Mouse (Mus musculus) midbrain, postnatal 0 days (tissue): ENCODE measurements around the gene Muc1. TPM values are rescaled to one million over a fixed set of nuclear protein-coding genes. Genes with fewer than 3 reads are reported as not detected.

Experiments used
- ATAC-seq: fragments of 200-750 bp; cut with Nextera tagmentation; 2 replicates; pipeline ENCODE4 v1.8.0; 2017; ENCODE audit warnings: moderate number of reproducible peaks, mild to moderate bottlenecking, moderate TSS enrichment, moderate library complexity; ENCODE audit not compliant: low FRiP score
- DNase-seq: peaks from one replicate; pipeline ENCODE4 v3.0.0-alpha.2; 2015; ENCODE audit warnings: low spot score
- H3K27ac ChIP-seq: fragments of 300-500 bp; sonication (generic); 2 replicates; pipeline ENCODE4 v1.5.1; 2014; ENCODE audit warnings: low read depth, mild to moderate bottlenecking, low read length, mixed read lengths
- H3K27me3 ChIP-seq: fragments of 300-500 bp; sonication (generic); 2 replicates; pipeline ENCODE4 v1.6.1; 2014; ENCODE audit warnings: low read length, control low read depth, mixed read lengths; ENCODE audit not compliant: insufficient read depth
- H3K36me3 ChIP-seq: fragments of 300-500 bp; sonication (generic); 2 replicates; pipeline ENCODE4 v1.6.1; 2014; ENCODE audit warnings: low read length, control low read depth, mixed read lengths; ENCODE audit not compliant: insufficient read depth
- H3K4me1 ChIP-seq: fragments of 300-500 bp; sonication (generic); 2 replicates; pipeline ENCODE4 v1.6.1; 2014; ENCODE audit warnings: mild to moderate bottlenecking, control low read depth, antibody characterized with exemption, low read length, mixed read lengths; ENCODE audit not compliant: insufficient read depth
- H3K4me2 ChIP-seq: fragments of 300-500 bp; sonication (generic); 2 replicates; pipeline ENCODE4 v1.6.1; 2014; ENCODE audit warnings: low read depth, mild to moderate bottlenecking, low read length, mixed read lengths; ENCODE audit not compliant: poor library complexity, severe bottlenecking
- H3K4me3 ChIP-seq: fragments of 300-500 bp; sonication (generic); 2 replicates; pipeline ENCODE4 v1.5.1; 2014; ENCODE audit warnings: low read depth, mild to moderate bottlenecking, low read length, moderate library complexity
- H3K9ac ChIP-seq: fragments of 300-500 bp; sonication (generic); replicated peaks from 2 replicates; pipeline ENCODE4 v1.6.1; 2014; ENCODE audit warnings: mild to moderate bottlenecking, low read length, moderate library complexity, mixed read lengths; ENCODE audit not compliant: poor library complexity, severe bottlenecking
- H3K9me3 ChIP-seq: fragments of 300-500 bp; sonication (generic); 2 replicates; pipeline ENCODE4 v1.6.1; 2016; ENCODE audit warnings: low read length, control low read depth
- CTCF ChIP-seq: IDR thresholded peaks from 2 replicates; pipeline ENCODE4 v1.5.1; 2016; ENCODE audit warnings: antibody characterized with exemption, mild to moderate bottlenecking
- WGBS: fragments of 180-500 bp; shearing (Covaris S2); extraction: QIAGEN DNeasy Blood & Tissue Kit; methylation state at CpG from one replicate; pipeline ENCODE4 v1.1.7; 2014; 5-methylcytosine and 5-hydroxymethylcytosine counted together
- polyA plus RNA-seq: library from polyadenylated mRNA; unstranded; fragments of >200 nt; fragmentation: Nextera tagmentation; extraction: Ambion mirVana; gene quantifications from 2 replicates; pipeline ENCODE4 v1.2.1, GENCODE M21; 2015
- total RNA-seq: library from RNA; depleted of rRNA; stranded (reverse); fragments of >200 nt; gene quantifications from 2 replicates; pipeline ENCODE4 v1.2.3, GENCODE M21; 2014

Gene Muc1
- total and polyA plus RNA-seq, 2 experiments from 2014 or later = 0.52 to 3.8 TPM

GRCm38 (mm10) chr3:89206695-89207094 is 22.2 kb upstream of the Muc1 start:
- WGBS = 89% methylated on average over 2 of the region's 2 CpGs
- peaks cover 49% of the 10 kb centered on the region for H3K36me3 ChIP-seq
- H3K4me3 ChIP-seq = no peak overlapping the region
- no peaks in the 10 kb centered on the region for H3K9me3 ChIP-seq
- no peak for TF ChIP-seq CTCF
- no peak overlapping the region for H3K4me2 ChIP-seq
- no peak for DNase-seq
- H3K9ac ChIP-seq = no peak overlapping the region
- ATAC-seq = no peak
- no peaks in the 10 kb centered on the region for H3K27me3 ChIP-seq
- no peak overlapping the region for H3K27ac ChIP-seq
- peaks cover 4% of the 10 kb centered on the region; the same call in 1 of the 2 replicates for H3K4me1 ChIP-seq

DNA sequence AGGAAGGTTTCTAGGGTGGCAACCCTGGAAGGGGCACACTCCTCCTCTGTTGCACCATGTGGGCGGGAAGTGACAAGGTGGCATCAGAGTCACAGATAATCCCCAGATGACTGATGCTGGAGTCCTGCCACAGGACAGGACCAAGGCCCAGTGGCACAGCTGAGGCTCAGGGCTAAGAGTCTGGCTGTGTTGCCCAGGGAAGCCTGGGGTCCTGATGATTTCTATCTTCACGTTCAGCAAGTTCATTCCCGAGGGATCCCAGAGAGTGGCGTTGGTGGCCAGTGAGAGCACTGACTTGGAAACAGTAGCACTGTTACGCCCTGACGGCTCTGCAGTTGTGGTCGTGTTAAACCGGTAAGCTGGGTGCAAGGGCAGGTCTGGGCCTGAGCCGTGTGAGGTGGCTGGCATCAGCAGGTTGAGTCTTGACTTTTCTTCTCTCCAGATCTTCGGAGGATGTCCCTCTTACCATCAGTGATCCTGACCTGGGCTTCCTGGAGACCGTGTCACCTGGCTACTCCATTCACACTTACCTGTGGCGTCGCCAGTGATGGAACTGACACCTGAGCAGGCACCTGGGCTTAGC is 20.7 kb upstream of the Muc1 start:
- peaks cover 49% of the 10 kb centered on the region for H3K36me3 ChIP-seq

GRCm38 (mm10) chr3:89208736-89209135 is 20.1 kb upstream of the Muc1 start:
- 87% methylated on average over 6 of the region's 6 CpGs for WGBS
- TF ChIP-seq CTCF = no peak

More for the DNA sequence above, 20.7 kb upstream of the Muc1 start:
- ATAC-seq (no peak), DNase-seq (no peak)
- no peak for TF ChIP-seq CTCF
- Histone ChIP-seq H3K4me3 (no peak overlapping the region), H3K4me2 (no peak overlapping the region), H3K9me3 (no peaks in the 10 kb centered on the region), H3K27me3 (no peaks in the 10 kb centered on the region), H3K4me1 (peaks cover 6% of the 10 kb centered on the region; the same call in 1 of the 2 replicates), H3K27ac (no peak overlapping the region), H3K9ac (no peak overlapping the region)
- 92% methylated on average over 13 of the region's 13 CpGs for WGBS

GRCm38 (mm10) chr3:89209731-89210130 is 19.1 kb upstream of the Muc1 start:
- 85% methylated on average over 7 of the region's 7 CpGs for WGBS
- Histone ChIP-seq H3K27ac (no peak overlapping the region), H3K9me3 (no peaks in the 10 kb centered on the region)

More at GRCm38 (mm10) chr3:89208736-89209135, 20.1 kb upstream of the Muc1 start:
- H3K4me3 ChIP-seq = no peak overlapping the region
- no peaks in the 10 kb centered on the region for H3K9me3 ChIP-seq
- 0 out of 2 replicates have a peak, but pooled peaks cover 3% of the 10 kb centered on the region for H3K4me1 ChIP-seq
- H3K36me3 ChIP-seq = peaks cover 49% of the 10 kb centered on the region
- DNase-seq = no peak
- H3K9ac ChIP-seq = no peak overlapping the region
- H3K27me3 ChIP-seq = no peaks in the 10 kb centered on the region
- ATAC-seq = no peak
- H3K27ac ChIP-seq = no peak overlapping the region
- no peak overlapping the region for H3K4me2 ChIP-seq

DNA sequence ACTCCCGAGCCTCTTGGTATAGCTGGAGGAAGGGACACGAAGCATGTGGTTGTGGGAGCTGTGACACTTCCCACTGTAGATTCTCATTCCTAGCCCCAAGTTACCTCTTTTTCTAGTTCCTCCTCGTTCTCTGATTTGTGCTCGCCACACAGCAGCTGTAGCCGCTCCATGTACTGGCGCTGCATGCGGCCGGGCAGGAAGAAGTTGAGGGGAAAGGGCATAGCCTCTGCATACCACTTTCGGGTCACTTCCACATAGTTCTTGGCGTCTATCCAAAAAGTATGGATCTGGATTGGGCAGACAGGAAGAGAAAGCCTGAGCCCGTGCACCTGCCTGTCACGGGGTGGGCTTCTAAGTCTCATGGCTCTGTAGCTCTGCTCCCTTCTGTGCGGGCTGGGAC is 18.7 kb upstream of the Muc1 start:
- 83% methylated on average over 13 of the region's 13 CpGs for whole genome bisulfite sequencing
- ATAC-seq = no peak
- H3K36me3 ChIP-seq = peaks cover 49% of the 10 kb centered on the region

More at GRCm38 (mm10) chr3:89209731-89210130, 19.1 kb upstream of the Muc1 start:
- H3K27me3 ChIP-seq = no peaks in the 10 kb centered on the region
- TF ChIP-seq CTCF = no peak
- 0 out of 2 replicates have a peak, but pooled peaks cover 3% of the 10 kb centered on the region for H3K4me1 ChIP-seq
- ATAC-seq (no peak), DNase-seq (no peak)
- no peak overlapping the region for H3K4me2 ChIP-seq
- no peak overlapping the region for H3K9ac ChIP-seq
- H3K36me3 ChIP-seq = peaks cover 49% of the 10 kb centered on the region
- H3K4me3 ChIP-seq = no peak overlapping the region

DNA sequence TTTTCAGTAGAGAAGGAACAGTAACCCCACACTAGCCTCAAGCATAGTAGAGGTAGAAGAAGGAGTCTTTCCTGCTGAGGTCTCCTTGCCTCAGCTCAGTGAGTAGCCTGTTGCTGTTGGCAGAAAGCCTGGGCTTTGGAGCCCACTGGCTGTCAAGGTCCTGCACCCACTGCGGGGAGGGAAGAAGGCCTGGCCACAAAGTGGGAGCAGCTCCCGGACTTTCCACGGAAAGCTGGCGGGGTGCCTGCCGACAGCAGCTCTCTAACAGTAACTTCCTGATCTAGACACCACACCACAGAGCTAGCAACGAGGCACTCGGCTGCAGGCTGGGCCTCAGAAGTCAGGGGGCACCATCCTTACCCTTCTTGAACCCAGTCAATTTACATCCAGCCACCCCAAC is 18.1 kb upstream of the Muc1 start:
- Histone ChIP-seq H3K9me3 (no peaks in the 10 kb centered on the region), H3K27ac (no peak overlapping the region), H3K4me1 (peaks cover 8% of the 10 kb centered on the region; the same call in 1 of the 2 replicates), H3K36me3 (peaks cover 45% of the 10 kb centered on the region), H3K9ac (no peak overlapping the region), H3K27me3 (no peaks in the 10 kb centered on the region), H3K4me3 (no peak overlapping the region), H3K4me2 (no peak overlapping the region)
- WGBS = 67% methylated on average over 7 of the region's 7 CpGs
- no peak for TF ChIP-seq CTCF
- ATAC-seq (no peak), DNase-seq (no peak)

More for the DNA sequence above, 18.7 kb upstream of the Muc1 start:
- Histone ChIP-seq H3K4me3 (no peak overlapping the region), H3K27ac (no peak overlapping the region), H3K9me3 (no peaks in the 10 kb centered on the region), H3K4me2 (no peak overlapping the region), H3K9ac (no peak overlapping the region), H3K4me1 (0 out of 2 replicates have a peak, but pooled peaks cover 3% of the 10 kb centered on the region), H3K27me3 (no peaks in the 10 kb centered on the region)
- no peak for TF ChIP-seq CTCF
- DNase-seq = no peak
